Mouse (Mus musculus): ENCODE measurements around the gene Pef1. TPM values are rescaled to one million over a fixed set of nuclear protein-coding genes. Genes with fewer than 3 reads are reported as not detected.

Gene Pef1
- polyA plus RNA-seq, 1 experiment from 2014 or later: 68.8 TPM

- DNase-seq (no peak), ATAC-seq (ENCODE audit: low FRiP score, low TSS enrichment) (no peak)
- Histone ChIP-seq H3K27ac (replicated peaks; ENCODE audit: low read depth, low read length) (no peak overlapping the region), H3K9me3 (ENCODE audit: control insufficient read depth, low read length) (no peaks in the 10 kb centered on the region), H3K4me1 (ENCODE audit: control insufficient read depth, insufficient read depth, low read length) (0 out of 2 replicates have a peak, but pooled peaks cover 10% of the 10 kb centered on the region), H3K36me3 (ENCODE audit: control insufficient read depth, insufficient read depth, low read length) (no peaks in the 10 kb centered on the region), H3K27me3 (ENCODE audit: control insufficient read depth, insufficient read depth, low read length) (no peaks in the 10 kb centered on the region), H3K4me2 (ENCODE audit: low read length) (no peak overlapping the region), H3K4me3 (replicated peaks; ENCODE audit: low read depth, low read length) (no peak overlapping the region), H3K9ac (replicated peaks; ENCODE audit: low read length) (no peak overlapping the region)
- 57% methylated on average over 9 of the region's 9 CpGs for WGBS
Observed at GRCm38 (mm10) chr4:130082211-130082610, 20.1 kb upstream of the Pef1 start.

GRCm38 (mm10) chr4:130084331-130084945 lies 17.9 kb upstream of the Pef1 start:
- ATAC-seq (ENCODE audit: low FRiP score, low TSS enrichment): no peak
- Histone ChIP-seq H3K27ac (replicated peaks; ENCODE audit: low read depth, low read length) (no peak overlapping the region), H3K9ac (replicated peaks; ENCODE audit: low read length) (no peak overlapping the region), H3K4me2 (ENCODE audit: low read length) (no peak overlapping the region), H3K4me3 (replicated peaks; ENCODE audit: low read depth, low read length) (no peak overlapping the region), H3K27me3 (ENCODE audit: control insufficient read depth, insufficient read depth, low read length) (no peaks in the 10 kb centered on the region), H3K4me1 (ENCODE audit: control insufficient read depth, insufficient read depth, low read length) (0 out of 2 replicates have a peak, but pooled peaks cover 10% of the 10 kb centered on the region), H3K9me3 (ENCODE audit: control insufficient read depth, low read length) (no peaks in the 10 kb centered on the region), H3K36me3 (ENCODE audit: control insufficient read depth, insufficient read depth, low read length) (no peaks in the 10 kb centered on the region)
- no peak for DNase-seq
- 33% methylated on average over 6 of the region's 7 CpGs for WGBS

DNA sequence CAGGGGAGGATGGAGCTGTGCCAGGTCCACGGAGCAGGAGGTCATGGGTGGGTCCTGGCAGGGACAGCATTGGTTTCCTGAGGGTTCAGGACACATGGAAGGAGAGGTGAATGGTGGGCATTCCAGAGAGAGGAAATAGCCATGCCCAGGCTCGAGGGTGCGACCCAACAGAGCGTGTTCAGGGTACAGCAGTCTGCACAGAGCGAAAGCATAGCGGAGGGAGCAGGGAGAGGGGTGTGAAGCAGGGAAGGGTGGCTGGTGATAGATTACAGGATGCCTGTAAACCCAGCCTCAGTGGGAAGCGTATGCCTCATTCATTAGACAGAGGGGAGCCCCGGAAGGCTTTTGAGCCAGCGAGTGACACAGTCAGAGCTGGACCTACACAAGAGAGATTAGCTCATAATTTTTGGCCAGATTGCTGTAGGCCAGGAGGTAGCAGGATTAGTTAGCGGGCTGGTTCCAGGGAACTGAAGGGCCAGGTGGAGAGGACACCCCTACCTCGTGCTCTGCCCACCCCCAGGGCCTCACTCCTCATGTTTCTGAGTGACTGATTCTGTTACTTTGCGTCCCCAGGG lies 17.0 kb upstream of the Pef1 start:
- DNase-seq: no peak
- H3K27me3 ChIP-seq (ENCODE audit: control insufficient read depth, insufficient read depth, low read length): no peaks in the 10 kb centered on the region
- no peaks in the 10 kb centered on the region for H3K9me3 ChIP-seq (ENCODE audit: control insufficient read depth, low read length)
- no peak overlapping the region for H3K27ac ChIP-seq (replicated peaks; ENCODE audit: low read depth, low read length)
- H3K36me3 ChIP-seq (ENCODE audit: control insufficient read depth, insufficient read depth, low read length): no peaks in the 10 kb centered on the region
- no peak overlapping the region for H3K9ac ChIP-seq (replicated peaks; ENCODE audit: low read length)
- no peak overlapping the region for H3K4me2 ChIP-seq (ENCODE audit: low read length)
- no peak for ATAC-seq (ENCODE audit: low FRiP score, low TSS enrichment)
- 71% methylated on average over 12 of the region's 12 CpGs for WGBS
- 0 out of 2 replicates have a peak, but pooled peaks cover 10% of the 10 kb centered on the region for H3K4me1 ChIP-seq (ENCODE audit: control insufficient read depth, insufficient read depth, low read length)
- H3K4me3 ChIP-seq (replicated peaks; ENCODE audit: low read depth, low read length): no peak overlapping the region

DNA sequence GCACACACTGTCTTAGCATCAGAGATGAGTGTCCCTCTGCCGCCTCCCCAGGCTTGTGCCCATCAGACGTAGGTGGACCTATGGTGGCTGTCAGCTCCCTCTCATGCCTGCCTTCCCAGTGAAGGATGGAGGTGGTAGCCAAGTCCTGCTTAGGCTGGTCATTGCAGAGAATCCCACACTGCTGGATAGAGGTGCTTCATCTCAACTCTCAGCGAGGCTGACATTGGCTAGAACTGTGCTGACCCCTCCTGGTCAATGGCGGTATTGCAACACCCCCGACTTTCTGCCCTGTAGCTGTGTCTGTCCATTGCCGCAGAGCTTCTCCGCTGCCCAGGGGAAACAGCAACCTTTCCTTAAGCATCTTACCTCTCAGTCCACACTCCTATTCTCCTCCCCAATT lies 15.1 kb upstream of the Pef1 start:
- Histone ChIP-seq H3K4me2 (ENCODE audit: low read length) (no peak overlapping the region), H3K27me3 (ENCODE audit: control insufficient read depth, insufficient read depth, low read length) (no peaks in the 10 kb centered on the region), H3K9ac (replicated peaks; ENCODE audit: low read length) (no peak overlapping the region), H3K27ac (replicated peaks; ENCODE audit: low read depth, low read length) (no peak overlapping the region), H3K4me3 (replicated peaks; ENCODE audit: low read depth, low read length) (no peak overlapping the region), H3K36me3 (ENCODE audit: control insufficient read depth, insufficient read depth, low read length) (no peaks in the 10 kb centered on the region), H3K4me1 (ENCODE audit: control insufficient read depth, insufficient read depth, low read length) (0 out of 2 replicates have a peak, but pooled peaks cover 5% of the 10 kb centered on the region), H3K9me3 (ENCODE audit: control insufficient read depth, low read length) (no peaks in the 10 kb centered on the region)
- 9% methylated on average over 7 of the region's 7 CpGs for WGBS
- ATAC-seq (ENCODE audit: low FRiP score, low TSS enrichment): peak; percentile 62; the same call in 1 of the 2 replicates
- DNase-seq: peak; percentile 93

DNA sequence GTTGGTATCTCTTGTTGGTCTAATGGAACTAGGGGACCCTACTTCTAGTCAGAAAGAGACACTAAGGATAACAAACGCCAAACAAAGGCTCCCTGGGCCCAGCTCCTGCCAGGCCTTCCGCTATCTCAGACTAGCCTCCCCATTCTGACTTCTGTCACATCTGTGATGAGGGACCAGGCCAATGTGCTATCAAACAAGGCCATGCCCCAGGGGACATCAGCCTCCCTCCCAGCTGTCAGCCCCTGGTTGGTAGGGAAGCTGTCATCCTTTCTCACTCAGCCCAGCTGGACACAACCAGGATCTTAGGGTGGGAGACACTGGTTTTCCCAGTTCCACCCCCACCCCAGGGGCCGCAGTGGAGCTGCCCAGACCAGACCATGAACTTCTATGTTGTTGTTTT lies 7.2 kb upstream of the Pef1 start:
- no peak overlapping the region for H3K27ac ChIP-seq (replicated peaks; ENCODE audit: low read depth, low read length)
- H3K4me3 ChIP-seq (replicated peaks; ENCODE audit: low read depth, low read length): no peak overlapping the region
- H3K9me3 ChIP-seq (ENCODE audit: control insufficient read depth, low read length): no peaks in the 10 kb centered on the region
- DNase-seq (no peak), ATAC-seq (ENCODE audit: low FRiP score, low TSS enrichment) (no peak)
- H3K9ac ChIP-seq (replicated peaks; ENCODE audit: low read length): no peak overlapping the region
- H3K4me2 ChIP-seq (ENCODE audit: low read length): no peak overlapping the region
- H3K36me3 ChIP-seq (ENCODE audit: control insufficient read depth, insufficient read depth, low read length): no peaks in the 10 kb centered on the region
- H3K27me3 ChIP-seq (ENCODE audit: control insufficient read depth, insufficient read depth, low read length): no peaks in the 10 kb centered on the region
- 28% methylated on average over 3 of the region's 3 CpGs for WGBS
- H3K4me1 ChIP-seq (ENCODE audit: control insufficient read depth, insufficient read depth, low read length): no peaks in the 10 kb centered on the region

- 29% methylated on average over 8 of the region's 8 CpGs for WGBS
- no peaks in the 10 kb centered on the region for H3K9me3 ChIP-seq (ENCODE audit: control insufficient read depth, low read length)
- no peak overlapping the region for H3K4me3 ChIP-seq (replicated peaks; ENCODE audit: low read depth, low read length)
- H3K36me3 ChIP-seq (ENCODE audit: control insufficient read depth, insufficient read depth, low read length): no peaks in the 10 kb centered on the region
- no peak for ATAC-seq (ENCODE audit: low FRiP score, low TSS enrichment)
- H3K27ac ChIP-seq (replicated peaks; ENCODE audit: low read depth, low read length): no peak overlapping the region
- H3K9ac ChIP-seq (replicated peaks; ENCODE audit: low read length): no peak overlapping the region
- H3K27me3 ChIP-seq (ENCODE audit: control insufficient read depth, insufficient read depth, low read length): 0 out of 2 replicates have a peak, but pooled peaks cover 3% of the 10 kb centered on the region
- H3K4me1 ChIP-seq (ENCODE audit: control insufficient read depth, insufficient read depth, low read length): no peaks in the 10 kb centered on the region
- no peak for DNase-seq
- H3K4me2 ChIP-seq (ENCODE audit: low read length): no peak overlapping the region
Observed at GRCm38 (mm10) chr4:130101183-130101582, 1.2 kb upstream of the Pef1 start.

- no peak overlapping the region for H3K4me2 ChIP-seq (ENCODE audit: low read length)
- no peak overlapping the region for H3K4me3 ChIP-seq (replicated peaks; ENCODE audit: low read depth, low read length)
- WGBS: 80% methylated on average over 12 of the region's 12 CpGs
- no peak overlapping the region for H3K27ac ChIP-seq (replicated peaks; ENCODE audit: low read depth, low read length)
- H3K4me1 ChIP-seq (ENCODE audit: control insufficient read depth, insufficient read depth, low read length): peaks cover 11% of the 10 kb centered on the region
- no peaks in the 10 kb centered on the region for H3K9me3 ChIP-seq (ENCODE audit: control insufficient read depth, low read length)
- no peaks in the 10 kb centered on the region for H3K36me3 ChIP-seq (ENCODE audit: control insufficient read depth, insufficient read depth, low read length)
- DNase-seq (no peak), ATAC-seq (ENCODE audit: low FRiP score, low TSS enrichment) (no peak)
- H3K27me3 ChIP-seq (ENCODE audit: control insufficient read depth, insufficient read depth, low read length): 0 out of 2 replicates have a peak, but pooled peaks cover 3% of the 10 kb centered on the region
- no peak overlapping the region for H3K9ac ChIP-seq (replicated peaks; ENCODE audit: low read length)
Observed at GRCm38 (mm10) chr4:130103632-130104031, 1.3 kb downstream of the Pef1 start.

- Histone ChIP-seq H3K27me3 (ENCODE audit: control insufficient read depth, insufficient read depth, low read length) (0 out of 2 replicates have a peak, but pooled peaks cover 3% of the 10 kb centered on the region), H3K4me3 (replicated peaks; ENCODE audit: low read depth, low read length) (no peak overlapping the region), H3K27ac (replicated peaks; ENCODE audit: low read depth, low read length) (no peak overlapping the region), H3K36me3 (ENCODE audit: control insufficient read depth, insufficient read depth, low read length) (no peaks in the 10 kb centered on the region), H3K9me3 (ENCODE audit: control insufficient read depth, low read length) (no peaks in the 10 kb centered on the region), H3K4me1 (ENCODE audit: control insufficient read depth, insufficient read depth, low read length) (peaks cover 13% of the 10 kb centered on the region), H3K4me2 (ENCODE audit: low read length) (no peak overlapping the region), H3K9ac (replicated peaks; ENCODE audit: low read length) (no peak overlapping the region)
- DNase-seq (no peak), ATAC-seq (ENCODE audit: low FRiP score, low TSS enrichment) (no peak)
- 85% methylated on average over 4 of the region's 4 CpGs for WGBS
Observed at GRCm38 (mm10) chr4:130104584-130104983, 2.2 kb downstream of the Pef1 start.

GRCm38 (mm10) chr4:130107065-130107443 lies 4.7 kb downstream of the Pef1 start:
- peak; percentile 79 for ATAC-seq (ENCODE audit: low FRiP score, low TSS enrichment)
- H3K9me3 ChIP-seq (ENCODE audit: control insufficient read depth, low read length): no peaks in the 10 kb centered on the region
- 0 out of 2 replicates have a peak overlapping the region, but pooled peaks have one; percentile 61 for H3K9ac ChIP-seq (replicated peaks; ENCODE audit: low read length)
- H3K27ac ChIP-seq (replicated peaks; ENCODE audit: low read depth, low read length): peak overlapping the region; percentile 68
- 0 out of 2 replicates have a peak, but pooled peaks cover 3% of the 10 kb centered on the region for H3K27me3 ChIP-seq (ENCODE audit: control insufficient read depth, insufficient read depth, low read length)
- H3K4me3 ChIP-seq (replicated peaks; ENCODE audit: low read depth, low read length): peak overlapping the region; percentile 79
- H3K4me1 ChIP-seq (ENCODE audit: control insufficient read depth, insufficient read depth, low read length): peaks cover 13% of the 10 kb centered on the region
- peak overlapping the region; percentile 64 for H3K4me2 ChIP-seq (ENCODE audit: low read length)
- H3K36me3 ChIP-seq (ENCODE audit: control insufficient read depth, insufficient read depth, low read length): no peaks in the 10 kb centered on the region
- no peak for DNase-seq
- WGBS: 13% methylated on average over 14 of the region's 14 CpGs

Data from midbrain, embryonic 14.5 days (tissue).